Mouse (Mus musculus) MN1 (cell line): Measurements from ENCODE around the gene Apc2.

ENCODE experiments used
- DNase-seq: peaks from one replicate; pipeline ENCODE4 v3.0.0-alpha.2; 2016; ENCODE audit warnings: low spot score

The Apc2 gene

DNA sequence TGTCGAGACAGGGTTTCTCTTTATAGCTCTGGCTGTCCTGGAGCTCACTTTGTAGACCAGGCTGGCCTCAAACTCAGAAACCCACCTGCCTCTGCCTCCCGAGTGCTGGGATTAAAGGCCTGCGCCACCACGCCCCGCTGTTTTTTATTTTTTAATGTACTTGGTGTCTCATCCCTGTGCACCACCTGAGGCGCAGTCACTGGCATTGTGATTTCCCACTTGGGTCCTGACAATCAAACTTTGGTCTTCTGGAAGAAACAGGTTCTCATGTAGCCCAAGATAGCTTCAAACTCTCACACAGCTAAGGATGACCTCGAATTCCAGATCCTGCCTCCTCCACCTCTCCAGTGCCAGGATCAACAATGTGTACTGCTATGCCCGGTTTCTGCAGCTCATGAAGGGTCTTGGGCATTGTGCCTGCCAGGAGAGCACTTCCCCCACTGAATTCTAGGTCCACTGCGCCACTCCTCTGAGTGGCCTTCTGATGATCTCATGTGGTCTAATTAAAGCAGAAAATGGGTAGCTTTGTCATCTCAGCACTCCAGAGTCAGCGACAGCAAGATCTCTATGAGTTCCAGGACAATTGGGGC, 32.9 kb upstream of the Apc2 start:
- DNase-seq: no peak

DNA sequence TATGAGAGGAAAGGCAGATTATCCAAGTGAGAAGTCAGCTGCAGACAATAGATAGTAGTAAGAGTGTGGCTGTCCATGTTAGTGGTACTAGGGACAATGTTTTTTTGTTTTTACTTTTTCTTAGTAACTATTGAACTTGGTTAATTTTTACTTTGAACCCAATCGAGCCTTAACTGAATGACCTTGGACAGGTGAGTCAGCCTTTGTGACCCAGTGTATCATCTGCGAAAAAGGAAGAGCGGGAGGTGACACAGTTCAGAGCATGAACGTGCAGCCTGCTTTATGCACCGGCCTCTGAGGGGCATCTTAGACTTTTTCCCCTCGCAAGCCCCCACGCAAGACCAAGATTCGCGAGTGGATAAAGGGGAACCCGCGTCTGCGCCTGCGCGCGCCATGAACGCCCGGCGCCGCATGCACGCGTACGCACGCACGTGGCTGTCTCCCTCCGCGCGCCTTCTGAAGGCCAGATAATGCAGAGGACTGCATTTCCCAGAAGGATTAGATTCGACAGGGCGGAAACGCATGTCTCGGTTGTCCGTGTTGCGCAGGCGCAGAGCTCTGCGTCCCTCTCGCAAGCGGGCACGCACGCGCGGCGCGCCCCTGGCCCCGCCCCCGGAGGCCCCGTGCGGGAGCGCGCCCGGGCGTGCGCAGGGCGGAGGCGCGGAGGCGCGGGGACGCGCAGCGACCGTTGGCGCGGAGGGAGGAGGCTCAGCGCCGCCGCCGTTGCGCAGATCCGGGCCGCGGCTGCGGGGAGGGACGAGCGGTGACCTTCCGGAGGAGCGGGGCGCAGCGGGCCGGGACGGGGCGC, 31.2 kb upstream of the Apc2 start:
- peak; percentile 98 for DNase-seq

DNA sequence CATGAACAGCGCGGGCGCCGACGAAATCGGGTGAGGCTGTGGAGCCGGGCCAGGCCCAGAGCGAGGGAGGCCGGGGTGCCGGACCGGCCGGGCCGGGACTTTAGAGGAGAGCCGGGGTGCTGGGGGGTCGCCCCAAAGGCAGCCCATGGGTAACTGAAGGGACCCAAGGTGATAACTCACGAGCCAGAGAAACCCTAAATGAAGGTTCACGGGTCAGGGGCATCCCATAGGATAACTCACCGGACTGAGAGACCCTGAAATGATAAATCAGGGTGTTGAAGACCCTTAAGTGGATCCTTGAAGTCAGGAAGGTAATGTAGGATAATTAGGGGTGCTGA, 30.7 kb upstream of the Apc2 start:
- DNase-seq: no peak

DNA sequence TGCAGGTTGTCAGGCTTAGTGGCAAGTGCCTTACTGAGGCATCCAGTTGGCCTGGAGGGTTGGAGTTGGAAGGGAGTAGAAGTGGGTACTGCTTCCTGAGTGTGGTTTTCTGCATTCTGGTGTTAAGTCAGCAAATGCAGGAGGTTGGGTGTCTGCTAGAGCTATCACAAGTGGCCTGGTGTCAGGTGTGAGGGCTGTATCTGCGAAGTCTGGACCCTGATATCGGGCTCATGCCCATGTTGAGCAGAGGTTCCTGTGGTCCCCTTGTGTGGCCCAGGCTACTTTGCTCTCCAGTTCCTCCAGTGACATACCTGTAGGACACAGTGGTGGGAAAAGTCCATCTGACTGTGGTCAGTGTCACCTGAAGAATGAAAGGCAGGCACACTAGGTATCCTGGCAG, 25.7 kb upstream of the Apc2 start:
- DNase-seq: no peak

DNA sequence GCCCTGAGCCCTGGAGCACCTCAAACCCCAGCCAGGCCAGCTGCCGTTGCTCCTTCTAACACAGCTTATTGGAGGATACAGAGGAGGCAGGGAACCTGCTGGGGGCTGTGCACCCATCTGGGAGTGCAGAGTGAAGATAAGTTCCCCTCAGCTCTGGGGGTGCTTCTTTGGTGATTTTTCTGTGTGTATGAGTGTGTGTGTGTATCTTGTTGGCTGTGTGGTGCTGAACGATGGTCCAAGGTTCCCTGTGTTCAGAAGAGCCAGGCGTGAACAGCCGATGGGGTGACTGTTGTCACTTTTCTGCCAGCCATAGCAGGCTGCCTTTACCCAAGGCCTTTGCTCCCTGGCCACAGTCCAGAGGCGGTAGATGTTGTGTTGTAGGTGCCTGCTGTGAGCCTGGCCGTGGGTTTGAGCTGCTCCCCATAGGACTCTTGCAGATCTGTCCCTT, 25.0 kb upstream of the Apc2 start:
- DNase-seq: no peak

DNA sequence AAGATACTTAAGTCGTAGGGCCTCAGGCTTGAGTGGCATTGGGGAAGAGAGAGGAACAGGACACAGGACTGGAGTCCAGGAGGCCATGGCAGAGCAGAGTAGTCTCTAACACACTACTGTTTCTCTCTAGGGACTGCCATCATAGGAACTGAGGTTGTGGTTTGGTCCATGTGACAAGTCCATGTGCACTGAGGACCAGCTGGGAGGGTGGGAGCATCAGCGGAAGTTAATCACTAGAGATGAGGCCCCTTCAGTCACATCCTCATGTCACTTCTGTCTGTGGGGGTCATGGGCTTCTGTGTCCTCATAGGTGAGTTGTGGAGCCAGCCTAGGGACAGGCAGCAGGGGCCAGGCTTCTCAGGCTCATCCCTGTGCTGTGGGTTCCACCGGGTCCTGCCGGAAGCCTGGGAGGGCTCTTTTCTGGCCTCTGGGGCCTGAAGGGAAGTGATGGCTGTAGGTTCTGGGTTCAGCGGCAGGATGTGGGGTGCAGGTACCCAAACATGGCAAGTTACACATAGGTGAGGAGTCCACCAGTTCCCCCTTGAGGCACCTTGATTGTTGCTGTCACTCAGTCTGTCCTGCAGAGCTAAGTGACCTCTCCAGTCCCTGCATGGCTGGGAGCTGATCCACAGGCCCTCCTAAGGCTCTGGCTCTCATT, 24.5 kb upstream of the Apc2 start:
- no peak for DNase-seq

DNA sequence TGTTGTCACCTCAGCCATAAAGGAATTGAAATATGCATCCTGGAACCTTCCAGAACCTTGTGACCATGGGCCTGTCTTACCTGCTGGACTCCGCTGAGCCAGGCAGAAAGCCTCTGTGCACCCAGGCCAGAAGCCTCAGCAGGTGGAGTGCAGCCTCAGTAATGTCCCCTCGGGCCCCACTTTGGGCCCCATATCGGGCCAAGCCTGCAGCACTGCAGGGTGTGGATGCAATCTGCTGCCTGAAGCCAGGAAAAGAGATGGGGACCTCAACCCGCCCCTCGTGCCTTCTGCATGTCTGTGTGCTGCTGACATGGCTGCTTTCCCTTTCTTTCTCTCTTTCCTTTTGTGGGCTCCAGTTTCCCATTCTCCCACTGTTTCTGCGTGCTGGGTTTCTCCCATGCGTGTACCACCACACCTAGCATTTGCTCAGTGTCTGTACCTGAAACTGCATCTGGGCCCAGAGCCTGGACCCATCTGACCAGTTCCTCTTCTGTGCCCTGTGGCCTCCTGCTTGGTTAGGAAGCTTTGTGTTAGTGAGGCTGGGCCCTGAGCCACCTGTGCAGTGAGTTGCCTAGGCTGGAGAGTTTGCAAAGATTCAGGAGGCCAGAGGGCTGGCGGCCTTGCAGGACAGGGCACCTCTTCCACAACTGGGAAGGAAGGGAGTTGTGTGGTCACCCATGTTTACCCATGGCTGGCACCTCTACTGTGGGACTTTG, 23.7 kb upstream of the Apc2 start:
- no peak for DNase-seq

DNA sequence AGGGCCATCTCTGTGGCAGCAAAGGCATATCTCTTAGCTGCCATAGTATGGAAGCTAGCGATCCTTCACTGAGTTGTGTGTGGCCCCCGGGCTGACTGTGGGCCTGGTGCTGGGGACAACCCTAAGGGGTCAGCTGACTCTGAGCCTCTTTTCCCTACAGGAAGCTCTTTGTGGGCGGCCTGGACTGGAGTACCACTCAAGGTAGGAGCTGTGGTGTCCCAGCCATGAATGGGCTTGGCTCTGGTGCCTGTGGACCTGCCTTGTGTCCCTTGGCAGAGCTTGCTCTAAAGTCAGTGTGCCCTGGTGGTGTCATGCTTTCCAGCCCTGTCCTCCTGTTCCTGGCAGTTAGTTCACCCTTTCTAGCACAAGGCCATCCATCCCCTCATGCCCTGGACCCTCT, 21.9 kb upstream of the Apc2 start:
- DNase-seq: no peak

DNA sequence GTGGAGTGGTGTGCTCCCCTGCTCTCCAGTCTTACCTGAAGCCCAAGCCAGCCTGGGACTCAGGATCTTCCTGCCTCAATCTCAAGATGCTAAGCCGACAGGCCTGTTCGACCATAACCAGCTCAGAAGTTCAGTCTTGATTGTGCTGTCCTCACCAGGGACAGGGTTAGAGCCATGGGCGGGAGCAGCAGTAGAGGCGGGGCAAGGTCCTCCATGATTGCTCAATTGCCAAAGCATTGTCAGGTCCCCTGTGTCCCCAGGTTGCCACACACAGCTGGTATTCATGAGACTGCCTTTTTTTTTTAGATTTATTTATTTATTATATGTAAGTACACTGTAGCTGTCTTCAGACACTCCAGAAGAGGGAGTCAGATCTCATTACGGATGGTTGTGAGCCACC, 19.5 kb upstream of the Apc2 start:
- DNase-seq: no peak

DNA sequence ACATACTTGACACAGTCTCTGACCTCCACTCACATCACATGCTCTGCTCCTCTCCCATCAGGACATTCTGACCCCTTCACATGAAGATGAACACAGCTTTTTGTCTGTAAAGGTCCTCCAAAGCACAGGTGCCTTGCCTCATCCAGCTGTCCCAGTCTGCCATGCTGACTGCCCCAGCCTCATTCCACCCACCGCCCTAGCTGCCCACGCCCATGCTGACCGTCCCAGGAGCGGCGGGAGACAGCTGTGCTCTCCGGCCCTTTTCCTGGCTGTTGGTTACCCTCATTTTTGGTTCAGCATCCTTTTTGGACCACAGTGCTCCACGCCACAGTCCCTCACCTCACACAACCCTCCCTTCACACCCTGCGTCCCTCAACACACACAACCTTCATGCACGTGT, 17.4 kb upstream of the Apc2 start:
- DNase-seq: no peak

DNA sequence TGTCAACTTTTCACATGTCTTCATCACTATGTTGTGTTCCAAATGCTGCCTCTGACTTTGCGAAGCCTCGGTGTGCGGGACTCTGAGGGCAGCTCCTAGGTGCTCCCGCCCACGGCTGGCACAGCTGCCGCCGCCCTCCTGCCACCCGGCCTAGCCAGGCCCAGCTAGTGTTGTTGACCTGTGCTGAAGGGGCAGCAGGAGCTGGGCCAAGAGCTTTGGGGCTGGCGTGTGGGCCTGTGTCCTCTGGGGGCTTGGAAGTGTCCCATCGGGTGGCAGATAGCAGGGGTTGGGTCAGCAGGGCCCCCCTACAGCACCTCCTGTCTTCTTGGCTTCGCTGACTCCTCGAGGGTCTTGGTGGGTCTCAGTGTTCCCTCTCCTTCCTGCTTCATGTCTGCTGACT, 16.5 kb upstream of the Apc2 start:
- DNase-seq: no peak

DNA sequence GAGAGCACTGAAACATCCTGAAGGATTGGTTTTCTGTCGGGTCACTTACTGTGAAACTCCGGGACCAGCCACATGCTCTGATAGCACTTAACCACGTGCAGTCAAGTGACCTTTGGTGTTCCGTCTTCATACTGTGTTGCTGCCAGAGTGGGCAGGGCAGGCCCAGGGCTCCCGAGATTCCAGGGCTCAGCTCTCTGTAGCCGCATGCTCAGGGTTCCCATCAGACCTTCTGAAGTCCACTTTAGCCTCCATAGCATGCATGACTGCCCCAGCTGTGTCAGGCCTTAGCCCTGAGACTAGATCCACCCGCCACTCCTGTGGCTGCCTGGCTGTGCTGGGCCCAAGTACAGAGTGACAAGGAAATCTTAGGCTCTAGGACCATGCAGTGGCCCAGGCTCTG, 14.5 kb upstream of the Apc2 start:
- DNase-seq: no peak

DNA sequence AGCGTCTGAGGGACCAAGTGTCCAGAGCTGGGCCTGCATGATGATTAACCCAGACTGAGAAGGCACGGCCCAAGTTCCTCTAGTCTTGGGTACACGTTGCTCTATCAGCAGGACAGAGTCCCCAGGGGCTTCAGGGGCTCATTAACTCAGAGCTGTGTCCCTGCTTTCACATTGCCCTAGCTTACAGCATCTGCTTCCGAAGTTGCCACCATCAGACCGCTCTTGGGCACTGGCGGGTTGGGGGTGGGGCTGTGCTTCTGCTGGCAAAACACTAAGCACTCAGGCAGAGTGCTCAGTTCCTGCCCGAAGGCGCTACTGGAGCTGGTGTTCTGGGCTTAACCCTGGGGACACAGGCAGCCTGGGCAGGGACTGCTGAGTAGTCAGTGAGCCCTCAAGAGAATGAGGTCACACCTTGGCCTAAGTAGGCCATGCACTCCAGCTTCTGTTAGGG, 13.8 kb upstream of the Apc2 start:
- peak; percentile 92 for DNase-seq

DNA sequence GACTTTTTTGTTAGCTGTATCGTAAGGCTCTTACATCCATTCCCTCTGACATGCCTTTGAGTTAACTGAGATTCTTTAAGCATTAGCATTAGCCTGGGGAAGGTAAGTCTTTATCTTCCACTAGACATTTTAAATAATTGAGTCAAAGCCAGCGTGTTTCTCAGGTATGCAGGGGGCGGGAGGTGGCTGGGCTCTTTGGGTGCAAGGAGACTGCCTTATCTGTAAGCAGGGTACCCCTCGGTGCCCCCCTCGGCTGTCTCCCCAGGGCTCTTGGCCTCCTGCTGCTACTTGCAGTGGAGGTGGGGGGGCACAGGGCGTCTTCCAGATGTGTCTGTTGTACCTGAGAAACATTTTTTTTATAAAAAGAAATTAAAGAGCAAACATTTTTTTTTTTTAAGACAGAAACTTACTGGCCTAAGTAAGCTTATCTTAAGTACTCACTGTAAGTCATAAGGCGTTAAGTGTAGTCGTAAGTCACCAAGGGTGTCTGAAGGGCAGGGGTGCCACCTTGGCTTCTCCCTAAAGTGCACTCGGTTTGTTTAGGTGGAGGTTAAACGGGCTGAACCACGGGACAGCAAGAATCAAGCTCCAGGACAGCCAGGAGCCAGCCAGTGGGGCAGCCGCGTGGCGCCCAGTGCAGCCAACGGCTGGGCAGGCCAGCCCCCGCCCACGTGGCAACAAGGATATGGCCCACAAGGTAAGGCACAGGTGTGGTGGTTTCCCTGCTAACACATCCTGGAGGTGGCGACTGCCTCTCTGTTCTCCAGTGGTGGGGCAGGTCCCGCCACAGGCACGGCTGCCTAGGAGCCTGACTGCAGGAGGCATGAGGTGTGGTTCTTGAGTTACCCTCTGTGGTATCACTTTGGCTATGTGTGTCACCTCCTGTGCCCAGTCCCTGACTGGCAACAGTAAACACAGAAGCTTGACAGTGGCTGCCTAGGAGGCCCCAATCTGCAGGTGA, 13.0 kb upstream of the Apc2 start:
- no peak for DNase-seq

DNA sequence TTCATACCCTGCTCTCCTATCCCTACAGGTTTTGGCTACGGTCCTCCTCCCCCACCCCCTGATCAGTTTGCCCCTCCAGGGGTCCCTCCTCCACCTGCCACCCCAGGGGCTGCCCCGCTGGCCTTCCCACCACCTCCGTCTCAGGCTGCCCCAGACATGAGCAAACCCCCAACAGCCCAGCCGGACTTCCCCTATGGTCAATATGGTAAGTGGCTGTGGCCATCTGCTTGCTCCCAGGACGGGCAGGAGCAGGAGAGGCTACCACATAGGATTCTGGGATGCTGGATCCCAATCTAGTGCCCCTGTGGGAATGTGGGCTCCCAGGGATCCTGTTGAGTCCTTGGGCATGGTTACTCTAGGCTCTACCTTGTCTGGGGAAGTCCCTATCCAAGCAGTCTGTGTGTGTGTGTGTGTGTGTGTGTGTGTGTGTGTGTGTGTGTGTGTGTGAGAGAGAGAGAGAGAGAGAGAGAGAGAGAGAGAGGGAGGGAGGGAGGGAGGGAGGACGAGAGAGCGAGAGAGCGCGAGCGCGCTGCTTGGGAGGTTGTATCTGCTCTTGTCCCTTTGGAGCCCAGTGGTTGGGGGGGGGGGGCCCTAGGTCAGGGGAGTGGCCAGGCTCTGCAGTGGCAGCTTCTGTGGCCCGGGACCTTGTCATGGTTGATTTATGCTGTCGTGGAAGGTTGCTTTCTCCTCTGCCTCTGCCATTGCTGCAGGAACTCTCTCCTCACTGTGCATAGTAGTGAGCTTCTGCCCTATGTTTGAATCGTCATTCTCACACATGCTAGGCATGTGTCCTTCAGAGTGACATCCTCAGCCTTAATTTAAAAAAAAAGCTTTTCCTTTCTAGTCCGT, 10.3 kb upstream of the Apc2 start:
- peak; percentile 51 for DNase-seq

DNA sequence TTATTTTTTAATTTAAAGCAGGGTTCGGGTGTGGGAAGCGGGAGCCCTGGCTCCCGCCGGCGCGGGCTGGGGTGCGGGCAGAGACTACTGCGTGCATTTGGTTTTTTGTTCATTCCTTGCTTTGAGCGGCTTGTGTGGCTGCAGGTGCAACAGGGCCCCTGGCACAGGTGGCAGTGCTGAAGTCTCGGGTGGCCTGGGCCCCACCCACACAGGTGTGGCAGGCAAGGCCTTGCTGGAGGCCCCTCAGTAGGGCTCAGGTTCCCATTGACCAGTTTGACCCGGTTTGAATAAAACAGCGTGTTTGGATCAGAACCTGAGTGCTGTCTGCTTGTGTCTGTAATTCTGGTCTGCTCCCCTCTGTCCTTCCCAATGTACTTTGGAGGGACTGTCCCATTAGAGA, 7.7 kb upstream of the Apc2 start:
- no peak for DNase-seq

DNA sequence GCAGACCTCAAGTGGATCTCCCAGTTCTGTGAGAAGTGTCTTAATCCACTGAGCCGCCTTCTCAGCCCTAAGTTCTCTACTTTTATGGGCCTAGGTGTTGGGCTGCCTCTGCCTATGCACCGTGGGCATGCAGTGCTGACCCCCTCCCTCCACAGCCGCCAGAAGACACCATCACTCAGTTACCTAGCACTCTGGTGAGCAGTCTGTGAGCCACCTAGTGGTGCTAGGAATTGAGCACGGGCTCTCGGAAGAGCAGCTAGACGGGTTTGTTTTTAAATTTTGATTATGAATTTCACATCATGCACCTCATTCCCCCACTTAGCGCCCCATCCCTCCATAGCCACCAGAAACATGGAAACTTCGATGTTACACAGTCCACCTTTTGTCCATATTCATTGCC, 7.1 kb upstream of the Apc2 start:
- DNase-seq: no peak

DNA sequence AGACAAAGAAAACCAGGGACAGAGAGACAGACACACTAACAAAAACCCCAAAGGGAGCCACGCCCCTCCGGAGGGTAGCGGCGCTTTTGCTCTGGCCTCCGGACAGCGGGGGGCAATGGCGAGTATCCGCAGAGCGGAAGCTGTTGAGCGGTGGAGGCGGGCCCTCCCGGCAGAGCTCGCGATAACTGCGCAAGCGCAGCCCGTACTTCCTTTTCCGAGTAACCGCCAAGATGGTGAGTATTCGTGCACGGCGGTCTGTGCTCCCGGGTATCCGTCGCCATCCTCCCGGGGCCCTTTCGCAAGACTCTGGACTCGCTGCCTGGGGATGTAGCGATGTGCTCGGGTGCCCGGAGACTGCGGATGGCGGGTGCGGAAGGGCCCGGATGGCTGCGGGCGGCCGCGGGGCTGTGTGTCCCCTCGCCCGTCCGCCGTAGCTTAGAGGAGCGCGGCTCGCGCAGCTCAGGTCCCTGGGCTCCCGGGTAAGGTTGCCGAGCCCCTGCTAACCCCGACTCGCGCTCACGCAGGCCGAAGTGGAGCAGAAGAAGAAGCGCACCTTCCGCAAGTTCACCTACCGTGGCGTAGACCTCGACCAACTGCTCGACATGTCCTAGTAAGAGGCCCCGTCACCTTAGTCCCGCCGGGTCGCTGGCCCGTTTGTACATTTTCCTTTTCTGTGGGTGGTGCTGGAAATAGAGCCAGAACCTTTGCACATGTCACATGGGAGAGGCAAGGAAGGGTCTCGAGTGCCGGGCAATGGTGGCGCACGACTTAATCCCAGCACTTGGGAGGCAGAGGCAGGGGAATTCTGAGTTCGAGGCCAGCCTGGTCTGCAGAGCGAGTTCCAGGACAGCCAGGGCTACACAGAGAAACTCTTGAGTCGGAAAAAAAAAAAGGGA, 3.3 kb upstream of the Apc2 start, which contains the start of gene Rps15:
TSS of gene Rps15 (plus strand) at position 203 of the 896 bp plus-strand sequence.
- peak; percentile 97 for DNase-seq

DNA sequence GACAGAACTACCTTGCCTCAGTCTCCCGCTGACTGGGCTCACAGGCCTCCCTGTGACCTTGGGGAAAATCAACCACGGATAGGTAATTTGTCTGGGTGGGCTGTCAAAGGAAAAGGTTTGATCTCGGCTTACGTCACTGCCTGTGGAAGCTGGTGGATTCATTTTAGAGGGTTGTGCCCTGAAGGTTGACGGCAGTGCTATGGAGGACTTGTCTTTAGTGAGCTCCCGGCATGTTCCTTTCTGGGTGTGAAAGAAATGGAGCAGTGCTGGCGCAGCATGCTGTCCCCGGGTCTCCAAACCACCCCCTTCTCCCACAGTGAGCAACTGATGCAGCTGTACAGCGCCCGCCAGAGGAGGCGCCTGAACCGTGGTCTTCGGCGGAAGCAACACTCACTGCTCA, 2.5 kb upstream of the Apc2 start:
- DNase-seq: peak; percentile 49

DNA sequence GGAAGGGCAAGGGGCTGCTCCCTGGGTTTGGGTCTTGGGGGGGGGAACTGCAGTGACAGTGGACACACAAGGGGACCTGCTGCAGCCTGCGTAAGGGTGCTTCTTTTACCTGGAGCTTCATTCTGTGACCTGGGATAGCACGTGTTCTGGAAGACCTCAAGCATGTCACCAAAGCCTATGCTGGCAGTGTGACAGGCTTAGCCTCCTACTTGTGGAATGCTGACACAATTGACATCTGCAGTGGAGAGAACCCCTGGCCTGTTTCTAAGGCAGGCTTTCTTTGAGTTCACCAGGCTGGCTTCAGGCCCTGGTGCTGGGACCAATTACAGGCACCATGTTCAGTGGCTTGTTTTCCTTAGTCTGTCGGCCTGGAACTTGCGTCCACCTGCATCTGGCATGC, 1.5 kb upstream of the Apc2 start:
- peak; percentile 47 for DNase-seq
